ENCODE assay signal across 10 mouse cellular contexts in the genomic region with DNA sequence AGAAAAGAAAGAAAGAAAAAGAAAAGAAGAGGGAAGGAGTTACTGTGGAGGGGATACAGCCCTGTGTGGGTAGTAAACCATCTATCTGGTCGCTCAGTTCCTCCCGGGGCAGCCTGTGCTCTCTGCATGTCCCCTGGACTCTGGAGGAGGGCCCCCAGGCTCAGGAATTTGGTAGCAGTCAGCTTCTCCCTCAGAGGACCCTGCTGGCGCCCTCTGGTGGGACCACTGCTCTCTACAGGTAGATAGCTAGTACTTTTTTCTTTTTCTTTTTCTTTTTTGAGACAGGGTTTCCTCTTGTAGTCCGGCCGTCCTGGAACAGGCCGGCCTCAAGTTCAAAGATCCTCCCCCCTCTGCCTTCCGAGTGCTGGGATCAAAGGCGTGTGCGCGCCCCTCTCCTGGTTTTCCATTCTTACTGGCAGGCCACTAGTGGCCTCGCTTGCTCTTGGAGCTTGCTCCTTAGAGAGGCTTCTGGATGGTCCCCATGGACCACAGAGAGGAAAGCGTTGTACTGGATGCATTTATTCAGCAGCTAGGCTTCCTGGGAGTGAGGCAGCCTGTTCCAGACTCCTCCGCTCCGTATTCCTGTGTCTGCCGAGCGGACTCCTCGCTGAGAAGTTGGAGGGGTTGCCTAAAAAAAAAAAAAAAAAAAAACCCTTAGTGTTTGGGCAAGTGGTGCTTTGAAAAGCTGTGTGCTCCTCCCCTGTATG. TPM values are rescaled to one million over a fixed set of nuclear protein-coding genes. Genes with fewer than 3 reads are reported as not detected.
A peak's percentile ranks its signal among the peaks of the same experiment; 100 is the strongest.
DNase-seq lines count a peak whose midpoint lies in the region; ATAC-seq and TF ChIP-seq lines count a peak whose summit lies in the region.
"Had no signal": no experiment of that assay in that cellular context is flagged by ENCODE, and none has a peak within 500 bp of the region (broad histone marks: within the 10 kb centered on the region; RNA-seq: fewer than 3 reads in every experiment).

No protein-coding gene starts in this region.

- H3K4me3 ChIP-seq in forebrain, embryonic 11.5 days (ENCODE audit: low read depth, low read length): no peak overlapping the region
- H3K4me3 ChIP-seq in forebrain, embryonic 14.5 days (ENCODE audit: low read depth, low read length): no peak overlapping the region
- H3K4me3 ChIP-seq in midbrain, postnatal 0 days (ENCODE audit: low read depth, low read length): no peak overlapping the region
- H3K4me3 ChIP-seq in midbrain, embryonic 13.5 days (replicated peaks): no peak overlapping the region
- no peak overlapping the region for H3K4me3 ChIP-seq in lung, embryonic 15.5 days

- no peaks in the 10 kb centered on the region; the same call in 1 of the 2 replicates for H3K4me1 ChIP-seq in forebrain, embryonic 11.5 days (replicated peaks; ENCODE audit: control insufficient read depth, insufficient read depth, low read length)
- 0 out of 2 replicates have a peak, but pooled peaks cover 7% of the 10 kb centered on the region for H3K4me1 ChIP-seq in forebrain, embryonic 14.5 days (ENCODE audit: control insufficient read depth, insufficient read depth, low read length)
- H3K4me1 ChIP-seq in midbrain, postnatal 0 days (ENCODE audit: insufficient read depth, low read length): no peaks in the 10 kb centered on the region
- peaks cover 3% of the 10 kb centered on the region; the same call in 1 of the 2 replicates for H3K4me1 ChIP-seq in midbrain, embryonic 13.5 days (replicated peaks)
- H3K4me1 ChIP-seq in lung, embryonic 15.5 days: peaks cover 32% of the 10 kb centered on the region

- H3K9me3 ChIP-seq in forebrain, embryonic 11.5 days (ENCODE audit: control insufficient read depth, low read length): no peaks in the 10 kb centered on the region
- no peaks in the 10 kb centered on the region for H3K9me3 ChIP-seq in forebrain, embryonic 14.5 days (replicated peaks; ENCODE audit: control insufficient read depth, low read length)
- no peaks in the 10 kb centered on the region for H3K9me3 ChIP-seq in midbrain, postnatal 0 days (ENCODE audit: low read length)
- H3K9me3 ChIP-seq in midbrain, embryonic 13.5 days: no peaks in the 10 kb centered on the region; the same call in 1 of the 2 replicates
- no peaks in the 10 kb centered on the region for H3K9me3 ChIP-seq in lung, embryonic 15.5 days

- no peaks in the 10 kb centered on the region for H3K27me3 ChIP-seq in forebrain, embryonic 11.5 days (ENCODE audit: control insufficient read depth, insufficient read depth, low read length)
- H3K27me3 ChIP-seq in forebrain, embryonic 14.5 days (replicated peaks; ENCODE audit: control insufficient read depth, insufficient read depth, low read length): no peaks in the 10 kb centered on the region
- no peaks in the 10 kb centered on the region for H3K27me3 ChIP-seq in midbrain, postnatal 0 days (ENCODE audit: insufficient read depth, low read length)
- H3K27me3 ChIP-seq in midbrain, embryonic 13.5 days: no peaks in the 10 kb centered on the region
- H3K27me3 ChIP-seq in lung, embryonic 15.5 days: no peaks in the 10 kb centered on the region

- DNase-seq in forebrain, embryonic 11.5 days (ENCODE audit: low spot score): peak; percentile 81
- DNase-seq in forebrain, embryonic 14.5 days (ENCODE audit: low spot score): no peak
- no peak for DNase-seq in midbrain, postnatal 0 days (ENCODE audit: low spot score)
- peak; percentile 8 for DNase-seq in embryo, embryonic 11.5 days (ENCODE audit: low read depth, low spot score)
- peak; percentile 15 to 69 for DNase-seq in thymus, postnatal 10 days (ENCODE audit: low spot score in 2 of 2)
- no peak for DNase-seq in layer of hippocampus, adult 9-11 months

- peak; percentile 58 for TF ChIP-seq CTCF in midbrain, postnatal 0 days (IDR thresholded peaks at IDR 0.05)

- ATAC-seq in forebrain, embryonic 11.5 days (replicated peaks; ENCODE audit: low FRiP score): no peak
- ATAC-seq in forebrain, embryonic 14.5 days: no peak
- no peak for ATAC-seq in midbrain, postnatal 0 days (ENCODE audit: low FRiP score)
- no peak for ATAC-seq in midbrain, embryonic 13.5 days
- ATAC-seq in lung, embryonic 15.5 days (ENCODE audit: borderline replicate concordance, extremely low read depth, low FRiP score, low TSS enrichment): 0 out of 2 replicates have a peak, but pooled peaks have one; percentile 12

- no peak overlapping the region for H3K4me2 ChIP-seq in forebrain, embryonic 11.5 days (ENCODE audit: low read depth, low read length, severe bottlenecking)
- no peak overlapping the region for H3K4me2 ChIP-seq in forebrain, embryonic 14.5 days (ENCODE audit: low read length)
- no peak overlapping the region for H3K4me2 ChIP-seq in midbrain, postnatal 0 days (ENCODE audit: low read depth, low read length, poor library complexity, severe bottlenecking)
- no peak overlapping the region for H3K4me2 ChIP-seq in midbrain, embryonic 13.5 days (replicated peaks)
- no peak overlapping the region for H3K4me2 ChIP-seq in lung, embryonic 15.5 days

- H3K9ac ChIP-seq in forebrain, embryonic 11.5 days (ENCODE audit: low read length): no peak overlapping the region
- no peak overlapping the region for H3K9ac ChIP-seq in forebrain, embryonic 14.5 days (ENCODE audit: low read length)
- no peak overlapping the region for H3K9ac ChIP-seq in midbrain, postnatal 0 days (replicated peaks; ENCODE audit: low read length, poor library complexity, severe bottlenecking)
- no peak overlapping the region for H3K9ac ChIP-seq in midbrain, embryonic 13.5 days (replicated peaks)
- H3K9ac ChIP-seq in lung, embryonic 15.5 days: no peak overlapping the region

- WGBS in forebrain, embryonic 11.5 days: 59% methylated on average over 17 of the region's 17 CpGs
- 61% methylated on average over 17 of the region's 17 CpGs for WGBS in forebrain, embryonic 14.5 days
- 56% methylated on average over 17 of the region's 17 CpGs for WGBS in midbrain, postnatal 0 days
- 60% methylated on average over 17 of the region's 17 CpGs for WGBS in midbrain, embryonic 13.5 days
- 43% methylated on average over 17 of the region's 17 CpGs for WGBS in lung, embryonic 15.5 days

- no peak overlapping the region for H3K27ac ChIP-seq in forebrain, embryonic 11.5 days (ENCODE audit: low read depth, low read length)
- no peak overlapping the region for H3K27ac ChIP-seq in forebrain, embryonic 14.5 days (ENCODE audit: low read depth, low read length)
- H3K27ac ChIP-seq in midbrain, postnatal 0 days (ENCODE audit: low read depth, low read length): no peak overlapping the region
- no peak overlapping the region for H3K27ac ChIP-seq in midbrain, embryonic 13.5 days
- H3K27ac ChIP-seq in lung, embryonic 15.5 days: 0 out of 2 replicates have a peak overlapping the region, but pooled peaks have one; percentile 72

- H3K36me3 ChIP-seq in forebrain, embryonic 11.5 days (ENCODE audit: control insufficient read depth, insufficient read depth, low read length): no peaks in the 10 kb centered on the region
- H3K36me3 ChIP-seq in forebrain, embryonic 14.5 days (ENCODE audit: control insufficient read depth, insufficient read depth, low read length): no peaks in the 10 kb centered on the region
- no peaks in the 10 kb centered on the region for H3K36me3 ChIP-seq in midbrain, postnatal 0 days (ENCODE audit: insufficient read depth, low read length)
- no peaks in the 10 kb centered on the region for H3K36me3 ChIP-seq in midbrain, embryonic 13.5 days
- H3K36me3 ChIP-seq in lung, embryonic 15.5 days: no peaks in the 10 kb centered on the region

RNA-seq across cellular contexts. Expression of a gene that starts 1.1 kb away (rescaled TPM):
- 0.05 and 0.13 TPM in 2 replicates for polyA plus RNA-seq in forebrain, embryonic 11.5 days (2014; fragmentation: Nextera tagmentation; extraction: Ambion mirVana)
- polyA plus RNA-seq in forebrain, embryonic 14.5 days (2014; fragmentation: Nextera tagmentation; extraction: Ambion mirVana): 0.23 and 0.24 TPM in 2 replicates
- 4.5 and 5.0 TPM in 2 replicates for total RNA-seq in midbrain, postnatal 0 days (2014; rRNA removed)
- polyA plus RNA-seq in midbrain, postnatal 0 days (2015; fragmentation: Nextera tagmentation; extraction: Ambion mirVana): 1.2 and 1.7 TPM in 2 replicates
- polyA plus RNA-seq in midbrain, embryonic 13.5 days (2015; fragmentation: Nextera tagmentation; extraction: Ambion mirVana): 0.27 and 0.49 TPM in 2 replicates
- 1.6 and 2.1 TPM in 2 replicates for polyA plus RNA-seq in lung, embryonic 15.5 days (2015; fragmentation: Nextera tagmentation; extraction: Ambion mirVana)
- total RNA-seq: hematopoietic stem cell, adult 5-6 weeks; neutrophil, adult 5-6 weeks had no signal

RNA-seq across cellular contexts. Expression of a gene that starts 56.3 kb away (rescaled TPM):
- polyA plus RNA-seq in forebrain, embryonic 11.5 days (2014; fragmentation: Nextera tagmentation; extraction: Ambion mirVana): 96.1 and 98.1 TPM in 2 replicates
- polyA plus RNA-seq in forebrain, embryonic 14.5 days (2014; fragmentation: Nextera tagmentation; extraction: Ambion mirVana): 56.6 and 63.7 TPM in 2 replicates
- 50.9 and 87.3 TPM in 2 replicates for total RNA-seq in midbrain, postnatal 0 days (2014; rRNA removed)
- polyA plus RNA-seq in midbrain, postnatal 0 days (2015; fragmentation: Nextera tagmentation; extraction: Ambion mirVana): 34.3 and 36.5 TPM in 2 replicates
- 49.5 and 57.0 TPM in 2 replicates for polyA plus RNA-seq in midbrain, embryonic 13.5 days (2015; fragmentation: Nextera tagmentation; extraction: Ambion mirVana)
- 66.9 and 73.0 TPM in 2 replicates for polyA plus RNA-seq in lung, embryonic 15.5 days (2015; fragmentation: Nextera tagmentation; extraction: Ambion mirVana)

Comparison
In these comparisons a context has a peak if more than half of its experiments do, and no peak if none do; other contexts are left out.
1. DNase-seq: peak in forebrain, embryonic 11.5 days (single experiment), embryo, embryonic 11.5 days (single experiment) and thymus, postnatal 10 days (2 of 2); none in forebrain, embryonic 14.5 days (single experiment), midbrain, postnatal 0 days (single experiment) and layer of hippocampus, adult 9-11 months (single experiment).